Mouse (Mus musculus) lung, embryonic 15.5 days (tissue): ENCODE measurements at regions not wholly inside any gene's neighbourhood (a gene's known extent, or its start where the extent isn't known, plus 50 kb on each side); places are given as distances from the start of the nearest gene placed in this dataset.

Source experiments
- ATAC-seq: fragments of 200-750 bp; cut with Nextera tagmentation; 2 replicates; pipeline ENCODE4 v1.8.0; 2017; ENCODE audit warnings: moderate number of reproducible peaks, borderline replicate concordance; ENCODE audit not compliant: low FRiP score, low TSS enrichment; ENCODE audit errors: extremely low read depth
- H3K27ac ChIP-seq: fragments of 300-500 bp; sonication (generic); 2 replicates; pipeline ENCODE4 v1.5.1; 2015; ENCODE audit warnings: moderate library complexity, mild to moderate bottlenecking, inconsistent platforms
- H3K27me3 ChIP-seq: fragments of 300-500 bp; sonication (generic); 2 replicates; pipeline ENCODE4 v1.6.1; 2015; ENCODE audit warnings: inconsistent platforms
- H3K36me3 ChIP-seq: fragments of 300-500 bp; sonication (generic); 2 replicates; pipeline ENCODE4 v1.6.1; 2015; ENCODE audit warnings: inconsistent platforms
- H3K4me1 ChIP-seq: fragments of 300-500 bp; sonication (generic); 2 replicates; pipeline ENCODE4 v1.6.1; 2015; ENCODE audit warnings: inconsistent platforms
- H3K4me2 ChIP-seq: fragments of 300-500 bp; sonication (generic); 2 replicates; pipeline ENCODE4 v1.6.1; 2015; ENCODE audit warnings: inconsistent platforms, mild to moderate bottlenecking, moderate library complexity
- H3K4me3 ChIP-seq: fragments of 300-500 bp; sonication (generic); 2 replicates; pipeline ENCODE4 v1.5.1; 2015; ENCODE audit warnings: mild to moderate bottlenecking, inconsistent platforms
- H3K9ac ChIP-seq: fragments of 300-500 bp; sonication (generic); 2 replicates; pipeline ENCODE4 v1.6.1; 2015; ENCODE audit warnings: inconsistent platforms
- H3K9me3 ChIP-seq: fragments of 300-500 bp; sonication (generic); 2 replicates; pipeline ENCODE4 v1.6.1; 2016; ENCODE audit warnings: inconsistent platforms
- WGBS: fragments of 180-500 bp; shearing (Covaris S2); methylation state at CpG from one replicate; pipeline ENCODE4 v1.1.7; 2015; 5-methylcytosine and 5-hydroxymethylcytosine counted together

DNA sequence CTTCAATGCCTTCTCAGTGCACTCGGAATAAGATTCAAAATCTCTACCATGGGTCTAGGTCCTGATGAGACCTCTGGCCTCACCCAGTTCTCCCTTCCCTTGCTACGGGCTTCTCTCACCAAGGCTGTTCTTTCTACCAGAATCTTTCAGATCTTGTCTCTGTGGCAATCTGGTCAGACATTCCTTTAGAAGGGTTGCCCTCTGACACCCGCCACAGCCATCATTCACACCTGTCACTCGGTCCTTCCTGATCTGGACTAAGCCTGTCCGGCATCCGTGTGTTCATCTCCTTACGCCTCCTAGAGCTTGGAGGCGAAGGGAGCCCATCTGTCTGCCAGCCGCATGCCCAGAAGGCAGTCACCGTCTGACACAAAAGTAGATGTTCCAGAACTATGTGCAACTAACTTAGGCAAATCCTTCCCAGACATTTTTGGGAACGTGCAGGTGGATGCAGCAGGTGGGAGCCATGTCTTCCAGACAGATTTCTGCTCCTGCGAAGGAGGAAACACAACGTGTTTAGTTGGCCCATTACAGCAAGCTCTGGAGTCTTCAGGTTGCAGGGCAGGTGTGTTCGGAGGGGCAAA, 77.7 kb downstream of the Fam76b start:
- Histone ChIP-seq H3K4me1 (0 out of 2 replicates have a peak, but pooled peaks cover 2% of the 10 kb centered on the region), H3K9me3 (no peaks in the 10 kb centered on the region), H3K27ac (no peak overlapping the region), H3K4me2 (no peak overlapping the region), H3K9ac (no peak overlapping the region), H3K27me3 (no peaks in the 10 kb centered on the region), H3K4me3 (no peak overlapping the region), H3K36me3 (no peaks in the 10 kb centered on the region)
- ATAC-seq: no peak
- 69% methylated on average over 14 of the region's 14 CpGs for WGBS

DNA sequence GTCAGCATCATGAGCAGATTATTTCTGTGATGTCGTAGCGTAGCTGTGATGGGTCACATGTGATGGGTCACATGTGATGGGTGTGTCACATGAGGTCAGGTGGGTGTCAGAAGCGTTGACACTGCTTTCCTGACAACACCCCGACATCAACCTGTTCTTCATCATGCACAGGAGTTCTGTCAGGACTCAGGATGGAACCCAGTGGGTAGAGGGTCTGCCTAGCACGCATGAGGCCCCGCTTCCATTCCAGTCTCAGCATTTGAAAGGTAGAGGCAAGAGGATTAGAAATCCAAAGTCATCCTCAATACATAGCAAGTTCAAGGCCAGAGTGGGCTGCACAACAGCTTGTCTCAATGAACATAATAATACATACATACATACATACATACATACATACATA, 79.2 kb downstream of the Fam76b start:
- no peaks in the 10 kb centered on the region for H3K27me3 ChIP-seq
- WGBS: 84% methylated on average over 6 of the region's 6 CpGs

DNA sequence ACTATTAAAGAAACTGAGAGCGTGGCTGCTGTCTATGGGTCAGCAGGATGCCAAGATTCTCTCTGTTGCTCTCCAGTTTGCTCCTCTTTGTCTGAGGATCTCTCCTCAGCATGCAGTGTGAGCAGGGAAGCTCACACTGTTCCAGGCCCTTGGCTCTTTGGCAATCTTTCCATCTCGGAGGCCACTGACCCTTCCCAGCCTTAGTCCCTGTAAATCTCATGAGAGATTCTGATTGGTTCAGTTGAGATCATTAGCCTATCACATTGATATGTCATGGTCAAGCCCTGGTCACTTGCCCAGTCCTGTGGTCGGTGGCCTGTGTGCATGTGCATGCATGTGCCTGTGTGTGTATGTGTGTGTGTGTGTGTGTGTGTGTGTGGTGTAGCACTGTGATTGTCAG, 82.1 kb downstream of the Fam76b start:
- WGBS: 72% methylated on average over 3 of the region's 3 CpGs

More for the DNA sequence above, 79.2 kb downstream of the Fam76b start:
- ATAC-seq: no peak
- Histone ChIP-seq H3K4me3 (no peak overlapping the region), H3K4me1 (0 out of 2 replicates have a peak, but pooled peaks cover 2% of the 10 kb centered on the region), H3K27ac (no peak overlapping the region), H3K9me3 (no peaks in the 10 kb centered on the region), H3K9ac (no peak overlapping the region), H3K4me2 (no peak overlapping the region), H3K36me3 (no peaks in the 10 kb centered on the region)

DNA sequence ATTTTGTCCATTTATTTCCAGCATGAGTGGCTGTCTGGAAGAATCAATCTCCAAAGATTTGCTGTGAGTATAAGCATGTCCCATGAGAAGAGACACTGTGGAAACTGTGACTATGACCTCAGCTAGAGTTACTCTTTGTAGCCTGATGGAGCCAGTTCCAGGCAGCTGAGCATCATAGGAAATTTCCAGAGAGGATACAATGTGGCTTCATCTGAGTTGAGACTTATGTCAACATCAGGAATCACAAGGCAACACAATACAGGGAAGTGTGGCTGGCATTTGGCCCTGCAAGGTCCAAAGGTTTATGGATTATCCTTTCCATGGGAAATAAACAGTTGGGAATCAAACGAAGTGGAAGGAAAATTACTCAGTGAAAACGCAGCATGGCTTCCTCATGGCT, 82.6 kb downstream of the Fam76b start:
- Histone ChIP-seq H3K27me3 (no peaks in the 10 kb centered on the region), H3K9ac (no peak overlapping the region), H3K36me3 (no peaks in the 10 kb centered on the region), H3K4me3 (no peak overlapping the region), H3K27ac (no peak overlapping the region), H3K4me2 (no peak overlapping the region), H3K9me3 (no peaks in the 10 kb centered on the region), H3K4me1 (0 out of 2 replicates have a peak, but pooled peaks cover 2% of the 10 kb centered on the region)
- ATAC-seq: no peak
- 62% methylated on average over 2 of the region's 2 CpGs for WGBS

More for the DNA sequence above, 82.1 kb downstream of the Fam76b start:
- H3K36me3 ChIP-seq: no peaks in the 10 kb centered on the region
- H3K27ac ChIP-seq: no peak overlapping the region
- 0 out of 2 replicates have a peak, but pooled peaks cover 2% of the 10 kb centered on the region for H3K4me1 ChIP-seq
- H3K4me2 ChIP-seq: no peak overlapping the region
- no peak overlapping the region for H3K4me3 ChIP-seq
- no peak for ATAC-seq
- H3K9me3 ChIP-seq: no peaks in the 10 kb centered on the region
- H3K27me3 ChIP-seq: no peaks in the 10 kb centered on the region
- no peak overlapping the region for H3K9ac ChIP-seq

DNA sequence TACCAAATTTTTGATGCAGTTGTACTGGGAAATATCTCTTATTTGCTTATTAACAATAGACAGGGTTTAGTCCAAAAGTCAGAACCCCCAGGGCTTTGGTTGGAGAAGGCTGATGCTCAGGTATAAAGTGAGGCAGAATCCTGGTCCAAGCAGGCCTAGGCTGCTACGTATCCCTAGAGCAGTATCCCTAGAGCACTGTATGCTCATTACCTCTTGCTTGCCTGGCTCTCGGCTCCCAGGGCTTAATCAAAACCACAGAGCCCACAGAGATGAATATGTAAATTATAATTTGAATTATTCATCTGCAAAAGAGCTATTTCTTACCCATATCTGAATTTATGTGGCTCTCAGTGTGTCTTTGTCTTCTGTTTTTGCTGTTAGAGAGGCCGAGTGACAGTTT, 85.9 kb downstream of the Fam76b start:
- WGBS: 71% methylated on average over 3 of the region's 3 CpGs
- no peak overlapping the region for H3K9ac ChIP-seq
- ATAC-seq: no peak
- no peaks in the 10 kb centered on the region for H3K9me3 ChIP-seq
- H3K27me3 ChIP-seq: no peaks in the 10 kb centered on the region
- H3K4me1 ChIP-seq: no peaks in the 10 kb centered on the region
- H3K36me3 ChIP-seq: no peaks in the 10 kb centered on the region
- H3K4me2 ChIP-seq: no peak overlapping the region
- H3K27ac ChIP-seq: no peak overlapping the region
- H3K4me3 ChIP-seq: no peak overlapping the region

DNA sequence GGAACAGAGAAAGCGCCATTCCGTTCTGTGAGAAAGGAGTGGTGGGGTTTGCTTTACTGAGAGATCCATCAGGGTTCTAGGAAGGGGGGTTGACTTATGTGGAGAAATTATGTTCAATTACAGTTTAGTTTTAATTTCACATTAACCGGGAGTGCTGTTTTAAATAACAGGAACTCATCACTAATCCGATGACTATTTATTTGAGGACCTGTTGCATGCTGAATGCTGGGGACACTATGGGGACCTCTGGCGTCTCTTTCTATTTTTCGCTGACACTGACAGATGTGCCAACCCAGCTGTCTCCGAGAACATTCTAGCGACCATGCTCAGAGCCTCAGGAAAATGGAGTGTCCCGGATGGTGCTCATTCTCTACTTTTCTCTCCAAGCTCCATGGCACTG, 86.6 kb downstream of the Fam76b start:
- Histone ChIP-seq H3K27ac (no peak overlapping the region), H3K4me3 (no peak overlapping the region), H3K36me3 (no peaks in the 10 kb centered on the region), H3K4me2 (no peak overlapping the region), H3K4me1 (peaks cover 5% of the 10 kb centered on the region; the same call in 1 of the 2 replicates), H3K9me3 (no peaks in the 10 kb centered on the region), H3K9ac (no peak overlapping the region), H3K27me3 (no peaks in the 10 kb centered on the region)
- ATAC-seq: no peak
- 69% methylated on average over 9 of the region's 9 CpGs for WGBS

DNA sequence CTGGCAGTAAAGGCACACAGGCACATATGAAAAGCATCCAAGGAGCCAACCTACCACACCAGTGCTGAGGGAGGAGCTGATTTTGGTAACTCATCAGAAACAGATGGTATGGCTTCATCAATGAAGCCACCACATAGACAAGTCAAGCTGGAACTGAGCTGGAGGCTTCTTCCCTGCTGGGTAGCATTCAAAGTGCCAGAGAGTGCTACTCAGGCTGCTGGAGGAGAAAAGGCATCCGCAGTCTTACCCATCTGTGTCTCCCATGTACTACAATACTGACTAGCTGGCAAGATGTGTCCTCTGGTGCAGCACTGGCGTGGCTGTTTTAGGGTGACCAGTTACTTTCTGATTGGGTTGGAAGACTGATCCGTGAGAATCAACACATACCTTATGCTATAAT, 87.3 kb downstream of the Fam76b start:
- WGBS: 88% methylated on average over 3 of the region's 3 CpGs
- H3K4me1 ChIP-seq: peaks cover 11% of the 10 kb centered on the region; the same call in 1 of the 2 replicates
- H3K9ac ChIP-seq: no peak overlapping the region
- H3K9me3 ChIP-seq: no peaks in the 10 kb centered on the region
- H3K27ac ChIP-seq: no peak overlapping the region
- H3K4me2 ChIP-seq: no peak overlapping the region
- H3K36me3 ChIP-seq: no peaks in the 10 kb centered on the region
- no peak overlapping the region for H3K4me3 ChIP-seq
- H3K27me3 ChIP-seq: no peaks in the 10 kb centered on the region
- no peak for ATAC-seq

DNA sequence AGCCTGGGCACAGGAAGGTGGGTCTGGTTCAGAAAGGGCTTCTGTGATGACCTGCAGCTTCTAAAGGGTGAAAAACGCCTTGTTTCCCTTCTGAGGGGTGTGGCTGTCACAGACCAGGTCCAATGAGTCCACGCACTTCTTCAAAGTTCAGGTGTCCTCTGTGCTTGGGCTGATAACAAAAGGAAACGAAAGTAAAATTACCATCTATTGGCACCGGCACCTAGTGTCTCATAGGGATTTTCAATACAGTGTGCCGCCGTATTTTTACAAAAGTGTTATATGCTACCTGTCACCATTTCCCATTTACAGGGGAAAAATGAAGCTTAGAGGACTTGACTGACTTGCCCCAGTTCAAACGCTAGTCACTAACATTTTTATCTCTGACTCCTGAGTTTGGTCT, 89.3 kb downstream of the Fam76b start:
- peaks cover 13% of the 10 kb centered on the region; the same call in 1 of the 2 replicates for H3K4me1 ChIP-seq
- H3K4me3 ChIP-seq: no peak overlapping the region
- ATAC-seq: no peak
- no peak overlapping the region for H3K27ac ChIP-seq
- no peaks in the 10 kb centered on the region for H3K36me3 ChIP-seq
- no peaks in the 10 kb centered on the region for H3K27me3 ChIP-seq
- H3K9ac ChIP-seq: no peak overlapping the region
- H3K4me2 ChIP-seq: no peak overlapping the region
- WGBS: 75% methylated on average over 7 of the region's 7 CpGs
- H3K9me3 ChIP-seq: no peaks in the 10 kb centered on the region

DNA sequence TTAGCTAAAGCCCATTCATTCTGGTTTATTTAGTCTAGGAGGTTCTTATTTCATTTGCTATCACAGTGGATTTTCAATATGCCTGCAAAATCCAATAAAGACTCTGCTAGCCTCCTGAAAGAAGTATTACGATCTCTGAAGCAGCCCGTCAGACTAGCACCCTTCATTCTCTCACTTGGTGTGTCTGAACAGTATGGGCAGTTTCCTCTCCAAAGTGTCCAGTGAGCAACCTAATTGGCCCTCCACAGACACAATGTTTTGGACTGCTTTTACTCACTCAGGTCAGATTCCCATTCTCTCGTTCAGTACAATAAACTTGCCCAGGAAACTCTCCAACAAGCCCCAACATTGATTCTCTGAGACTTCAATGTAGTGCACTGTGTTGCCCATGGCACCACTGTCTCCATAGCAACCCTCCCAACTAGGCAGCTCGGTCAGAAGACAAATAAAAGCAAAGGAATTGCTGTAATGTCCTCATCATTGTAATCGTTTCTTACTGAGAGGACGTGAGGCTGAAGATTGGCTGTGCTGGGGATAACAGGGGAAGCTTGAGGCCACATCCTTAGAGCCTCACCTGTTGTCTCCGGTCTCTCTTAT, 91.2 kb downstream of the Fam76b start:
- no peak overlapping the region for H3K27ac ChIP-seq
- no peaks in the 10 kb centered on the region for H3K27me3 ChIP-seq
- H3K9me3 ChIP-seq: no peaks in the 10 kb centered on the region
- H3K4me1 ChIP-seq: peaks cover 13% of the 10 kb centered on the region; the same call in 1 of the 2 replicates
- no peak for ATAC-seq
- no peak overlapping the region for H3K9ac ChIP-seq
- no peak overlapping the region for H3K4me2 ChIP-seq
- WGBS: 50% methylated on average over 7 of the region's 7 CpGs
- H3K36me3 ChIP-seq: no peaks in the 10 kb centered on the region
- H3K4me3 ChIP-seq: no peak overlapping the region

DNA sequence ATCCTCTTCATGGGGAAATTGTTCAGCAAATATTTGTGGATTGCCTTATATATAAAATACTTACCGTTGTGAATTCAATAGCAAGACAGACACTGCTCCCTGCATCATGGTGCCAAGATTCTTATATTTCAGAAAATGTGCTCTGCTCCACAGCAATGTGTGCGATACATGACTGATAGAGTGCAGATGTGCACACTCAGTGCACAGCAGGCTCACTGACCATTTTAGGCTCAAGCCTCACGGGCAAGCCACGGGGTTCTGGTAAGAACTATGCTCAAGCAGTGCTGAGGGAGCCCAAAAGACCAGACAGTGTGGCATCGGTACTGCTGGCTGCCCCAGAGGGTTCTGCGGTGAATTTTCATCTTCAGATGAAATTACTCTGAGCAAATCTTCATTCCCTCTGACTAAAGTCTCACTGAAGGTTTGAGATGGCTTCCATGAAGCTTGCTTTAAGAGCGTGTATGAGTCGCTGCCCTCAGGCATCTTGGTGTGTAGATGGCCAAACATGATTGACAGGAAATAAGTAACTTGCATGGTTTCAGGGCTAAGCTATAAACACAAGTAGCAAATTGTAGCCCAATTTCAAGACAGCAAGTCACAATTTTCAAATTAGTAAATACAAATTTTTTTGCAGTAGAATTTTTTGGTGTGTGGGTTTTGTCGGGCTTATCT, 92.4 kb downstream of the Fam76b start:
- Histone ChIP-seq H3K4me3 (no peak overlapping the region), H3K36me3 (no peaks in the 10 kb centered on the region), H3K4me2 (no peak overlapping the region), H3K4me1 (peaks cover 13% of the 10 kb centered on the region; the same call in 1 of the 2 replicates), H3K27ac (no peak overlapping the region), H3K9me3 (no peaks in the 10 kb centered on the region), H3K9ac (no peak overlapping the region), H3K27me3 (no peaks in the 10 kb centered on the region)
- no peak for ATAC-seq
- WGBS: 67% methylated on average over 9 of the region's 9 CpGs

DNA sequence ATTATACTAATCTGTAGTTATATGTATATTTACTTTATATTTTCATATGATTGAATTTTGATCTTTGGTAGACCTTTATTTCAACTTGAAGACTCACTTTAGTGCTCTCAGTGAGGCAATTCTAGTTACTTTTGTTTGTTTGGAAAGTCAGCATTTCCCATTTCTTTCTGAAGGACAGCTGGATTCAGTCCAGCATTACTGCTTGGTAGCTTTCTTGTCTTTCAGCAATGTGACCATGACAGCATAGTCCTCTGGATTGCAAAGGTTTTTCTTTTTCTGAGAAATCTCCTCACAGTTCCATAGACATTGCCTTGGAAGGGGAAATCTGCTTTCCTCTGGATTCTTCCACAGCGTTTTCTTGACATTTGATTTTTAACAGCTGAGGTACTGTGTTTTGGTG, 93.1 kb downstream of the Fam76b start:
- Histone ChIP-seq H3K9me3 (no peaks in the 10 kb centered on the region), H3K27ac (no peak overlapping the region), H3K27me3 (no peaks in the 10 kb centered on the region), H3K36me3 (no peaks in the 10 kb centered on the region), H3K4me1 (peaks cover 13% of the 10 kb centered on the region; the same call in 1 of the 2 replicates), H3K9ac (no peak overlapping the region), H3K4me2 (no peak overlapping the region), H3K4me3 (no peak overlapping the region)
- ATAC-seq: no peak
- 70% methylated on average over 1 of the region's 1 CpGs for WGBS

DNA sequence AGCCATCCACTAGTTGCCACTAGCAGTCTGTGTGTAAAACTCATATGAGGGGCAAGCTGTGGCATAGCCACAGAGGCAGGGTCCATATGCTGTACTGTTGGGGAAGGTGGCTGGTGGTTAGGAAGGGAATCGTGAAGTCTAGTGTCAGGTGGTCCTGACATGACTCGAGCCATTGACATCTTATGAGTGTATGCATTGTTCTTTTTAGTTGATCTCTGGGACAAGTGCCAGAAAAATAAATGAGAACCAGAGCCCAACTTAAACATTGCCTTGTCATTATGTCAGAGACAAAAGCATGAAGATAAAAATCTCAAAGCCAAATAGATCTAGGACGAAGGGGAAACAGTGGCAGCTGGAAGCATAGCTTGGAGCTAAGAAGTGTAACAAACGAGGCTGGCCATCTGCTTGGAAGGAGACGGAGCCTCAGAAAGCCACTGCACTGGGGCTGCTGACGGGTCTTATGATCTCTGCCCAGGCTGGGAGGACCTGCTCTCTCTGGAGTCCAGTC, 104.5 kb downstream of the Fam76b start:
- H3K36me3 ChIP-seq: no peaks in the 10 kb centered on the region
- no peaks in the 10 kb centered on the region for H3K9me3 ChIP-seq
- no peak overlapping the region for H3K4me2 ChIP-seq
- no peak overlapping the region for H3K9ac ChIP-seq
- 10% methylated on average over 6 of the region's 6 CpGs for WGBS
- no peak overlapping the region; the same call in 1 of the 2 replicates for H3K27ac ChIP-seq
- no peak overlapping the region for H3K4me3 ChIP-seq
- no peaks in the 10 kb centered on the region; the same call in 1 of the 2 replicates for H3K27me3 ChIP-seq
- peak; percentile 27 for ATAC-seq
- H3K4me1 ChIP-seq: no peaks in the 10 kb centered on the region
